Mouse (Mus musculus) bone marrow macrophage, adult 2 months (primary cell): ENCODE results near the gene Rae1.

Experiments
- CTCF ChIP-seq: IDR thresholded peaks from 2 replicates; pipeline ENCODE4 v1.5.1; 2012; ENCODE audit warnings: low read depth, mild to moderate bottlenecking, low read length, moderate library complexity
- POLR2A ChIP-seq: IDR thresholded peaks from 2 replicates; pipeline ENCODE4 v1.6.1; 2012; ENCODE audit warnings: mild to moderate bottlenecking, low read depth, low read length, borderline replicate concordance

DNA sequence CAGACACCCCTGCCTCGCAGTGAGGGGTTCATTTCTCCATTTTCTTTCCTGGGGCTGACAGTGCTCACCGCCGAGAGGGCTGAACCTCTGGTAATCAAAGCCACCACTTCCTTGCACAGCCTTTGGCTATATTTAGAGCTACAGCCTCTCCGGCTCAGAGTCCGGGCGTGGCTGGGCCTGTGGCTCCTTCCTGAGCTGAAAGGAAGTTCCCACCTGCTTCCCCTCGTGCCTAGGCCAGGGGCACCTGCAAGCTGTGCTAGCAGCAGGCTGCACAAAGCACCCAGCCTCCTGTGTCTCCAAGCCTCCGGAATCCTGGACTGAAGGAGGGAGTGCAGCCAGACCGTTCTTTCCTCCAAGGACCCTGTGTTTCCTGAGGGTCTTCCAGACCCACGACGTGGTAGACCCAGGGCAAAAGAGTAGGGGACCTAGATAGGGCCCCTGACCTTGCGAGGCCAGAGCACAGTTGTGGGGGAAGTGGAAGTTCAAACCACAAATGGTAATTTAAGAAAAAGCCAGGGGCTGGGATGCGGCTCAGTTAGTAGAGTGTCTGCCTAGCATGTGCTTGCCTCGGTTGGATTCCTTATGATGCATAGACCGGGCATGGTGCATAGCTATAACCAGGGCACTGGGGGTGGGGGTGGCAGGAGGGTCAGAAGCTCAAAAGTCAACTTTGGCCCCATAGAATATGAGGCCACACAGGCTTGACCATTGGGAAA lies 46.8 kb downstream of the Rae1 start:
- TF ChIP-seq POLR2A = no peak
- TF ChIP-seq CTCF = no peak
